Mouse (Mus musculus) heart, postnatal 14 days (tissue): ENCODE data around the gene Pomp. TPM values are rescaled to one million over a fixed set of nuclear protein-coding genes. Genes with fewer than 3 reads are reported as not detected.
"Not testable (repeated sequence)": the region's sequence is repeated elsewhere in the genome, so short reads cannot be mapped to it uniquely, and the experiment has no call there.

ENCODE experiments used
- DNase-seq, 2 experiments: peaks; one replicate each; pipeline ENCODE4 v3.0.0; 2021 to 2022
- intact Hi-C: fragments of 180-260 bp; cut with DNase I; formaldehyde crosslinking; loops from one replicate; pipeline ENCODE4 v1.15.1; 2025
- total RNA-seq, 2 experiments: library from RNA; stranded (reverse); gene quantifications; 2 replicates each; pipeline ENCODE4 v1.2.3; 2021

Gene Pomp
- total RNA-seq, 2 experiments from 2014 or later = 114 to 129 TPM

DNA sequence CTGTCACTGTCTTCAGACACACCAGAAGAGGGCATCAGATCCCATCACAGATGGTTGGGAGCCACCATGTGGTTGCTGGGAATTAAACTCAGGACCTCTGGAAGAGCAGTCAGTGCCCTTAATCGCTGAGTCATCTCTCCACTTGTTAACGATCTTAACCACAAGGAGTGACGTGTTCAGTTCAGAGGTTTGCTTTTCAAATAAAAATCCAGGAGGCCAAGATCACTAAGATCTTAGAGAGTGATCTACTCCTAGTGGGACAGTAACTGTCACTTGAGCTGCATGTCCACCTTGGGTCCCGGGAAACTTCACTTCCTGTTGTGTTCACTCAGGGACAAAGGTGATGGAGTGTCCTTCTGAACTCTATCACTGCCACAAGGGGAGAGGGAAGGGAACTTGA is 36.2 kb downstream of the Pomp start:
- intact Hi-C loops, DNase-seq: not testable (repeated sequence)

- no peak for DNase-seq
- intact Hi-C loops = no loop called here
Measured at GRCm38 (mm10) chr5:147898254-147898653, 38.0 kb downstream of the Pomp start.

GRCm38 (mm10) chr5:147898968-147899549 is 38.8 kb downstream of the Pomp start:
- intact Hi-C loops = no loop called here

GRCm38 (mm10) chr5:147902008-147902757 is 41.9 kb downstream of the Pomp start:
- intact Hi-C loops = no loop called here
- no peak for DNase-seq

More at GRCm38 (mm10) chr5:147898968-147899549, 38.8 kb downstream of the Pomp start:
- no peak for DNase-seq

DNA sequence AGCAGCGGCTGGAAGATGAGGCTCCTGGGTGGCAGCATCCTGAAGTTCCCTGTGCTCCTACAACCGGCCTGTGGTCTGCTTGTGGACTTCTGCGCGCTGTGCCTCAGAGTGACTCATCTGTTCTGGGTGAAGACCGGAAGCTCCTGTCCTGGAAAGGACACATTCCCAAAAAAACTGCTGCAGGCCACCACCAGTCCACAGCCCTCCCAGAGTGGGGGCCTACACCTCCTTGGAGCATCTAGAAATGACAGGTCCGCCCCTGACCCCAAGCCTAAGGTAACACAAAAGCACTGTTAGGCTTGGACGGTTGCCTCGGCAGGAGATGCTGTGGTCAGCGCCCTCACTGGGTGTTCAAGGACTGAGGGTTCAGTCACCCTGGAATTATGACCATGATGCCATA is 42.9 kb downstream of the Pomp start:
- no peak for DNase-seq
- intact Hi-C loops = no loop called here

GRCm38 (mm10) chr5:147907144-147907543 is 46.9 kb downstream of the Pomp start:
- intact Hi-C loops = no loop called here
- DNase-seq = no peak

DNA sequence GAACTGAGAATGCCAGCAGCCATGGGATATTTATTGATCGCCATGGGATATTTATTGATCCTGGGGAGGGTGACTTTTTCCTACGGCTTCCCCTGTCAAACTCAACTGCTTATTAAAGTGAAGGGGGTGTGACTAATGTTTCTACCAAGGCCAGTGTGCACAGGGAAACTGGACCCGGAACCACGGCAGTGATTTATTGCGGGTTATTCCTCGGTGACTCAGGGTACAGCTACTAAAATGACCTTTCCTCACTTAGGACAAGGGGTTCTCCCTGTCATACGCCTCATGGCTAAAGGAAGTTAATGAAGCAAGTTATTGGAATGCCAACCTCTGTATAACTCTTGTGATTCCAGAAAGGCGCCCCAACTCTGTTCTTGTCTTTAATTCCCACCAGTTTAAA is 47.6 kb downstream of the Pomp start:
- intact Hi-C loops = no loop called here
- no peak for DNase-seq

GRCm38 (mm10) chr5:147910807-147911509 is 50.7 kb downstream of the Pomp start:
- intact Hi-C loops = no loop called here
- DNase-seq = no peak

DNA sequence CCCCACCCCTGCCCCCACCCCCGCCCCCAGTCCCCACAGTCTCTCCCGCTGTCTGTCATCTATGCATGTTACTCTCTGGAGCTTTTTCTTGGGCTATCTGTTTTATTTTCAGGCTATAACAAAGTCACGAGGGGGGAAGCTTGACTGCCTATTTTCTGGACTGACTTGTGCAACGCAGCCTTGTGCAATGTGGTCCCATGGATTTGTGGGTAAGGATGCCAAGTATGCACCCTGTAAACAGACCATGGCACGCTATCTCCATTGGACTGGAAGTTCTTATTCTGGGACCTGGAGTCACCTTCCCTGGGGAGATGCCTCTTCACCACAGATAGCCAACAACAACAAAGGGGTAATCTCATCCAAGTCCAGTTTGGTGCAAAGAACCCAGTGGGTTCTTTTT is 51.5 kb downstream of the Pomp start:
- no peak for DNase-seq
- intact Hi-C loops = no loop called here

- no peak for DNase-seq
- intact Hi-C loops = no loop called here
Measured at GRCm38 (mm10) chr5:147913241-147913842, 53.1 kb downstream of the Pomp start.

GRCm38 (mm10) chr5:147915038-147915566 is 54.8 kb downstream of the Pomp start:
- no peak for DNase-seq
- intact Hi-C loops = no loop called here

GRCm38 (mm10) chr5:147916171-147916570 is 55.9 kb downstream of the Pomp start:
- DNase-seq = no peak
- intact Hi-C loops = no loop called here

GRCm38 (mm10) chr5:147918044-147918846 is 58.0 kb downstream of the Pomp start:
- peak; percentile 15 to 26 for DNase-seq
- intact Hi-C loops = no loop called here

DNA sequence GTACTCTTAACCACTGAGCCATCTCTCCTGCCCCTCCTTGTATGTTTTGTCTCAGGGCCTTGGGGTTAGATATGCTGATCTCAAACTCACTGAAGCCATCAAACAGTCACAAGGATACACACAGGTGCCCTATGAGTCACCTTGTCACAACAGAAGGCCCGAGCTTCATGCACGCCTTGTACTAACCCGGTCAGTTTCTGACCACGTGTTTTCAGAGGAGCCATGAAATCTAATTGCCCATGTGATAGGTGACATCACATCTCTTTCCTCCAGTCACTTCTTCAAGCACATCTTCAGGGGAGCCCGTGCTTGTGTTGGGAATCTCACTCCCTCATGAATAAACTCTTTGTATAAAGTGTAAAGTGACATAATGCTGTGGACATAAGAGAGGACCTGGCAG is 64.4 kb downstream of the Pomp start:
- DNase-seq = no peak
- intact Hi-C loops = no loop called here

Other genes starting within 250 kb of the Pomp start
- 10 to 100 TPM; 62.5 to 63.6 TPM for gene Flt1, start 134.4 kb upstream of the Pomp start, total RNA-seq
- gene Slc46a3, start 34.4 kb downstream of the Pomp start, total RNA-seq = 1 to 10 TPM; 6.1 to 8.1 TPM
- 10 to 100 TPM; 76.9 to 89.0 TPM for gene Mtus2, start 96.9 kb downstream of the Pomp start, total RNA-seq